Mouse (Mus musculus) embryo, embryonic 11.5 days (tissue): ENCODE data around the gene Csk.

Experiments
- DNase-seq: peaks from one replicate; pipeline ENCODE4 v3.0.0-alpha.2; 2012; ENCODE audit warnings: low read depth, low spot score

Gene Csk

GRCm38 (mm10) chr9:57604875-57605274, 48.6 kb downstream of the Csk start:
- no peak for DNase-seq

DNA sequence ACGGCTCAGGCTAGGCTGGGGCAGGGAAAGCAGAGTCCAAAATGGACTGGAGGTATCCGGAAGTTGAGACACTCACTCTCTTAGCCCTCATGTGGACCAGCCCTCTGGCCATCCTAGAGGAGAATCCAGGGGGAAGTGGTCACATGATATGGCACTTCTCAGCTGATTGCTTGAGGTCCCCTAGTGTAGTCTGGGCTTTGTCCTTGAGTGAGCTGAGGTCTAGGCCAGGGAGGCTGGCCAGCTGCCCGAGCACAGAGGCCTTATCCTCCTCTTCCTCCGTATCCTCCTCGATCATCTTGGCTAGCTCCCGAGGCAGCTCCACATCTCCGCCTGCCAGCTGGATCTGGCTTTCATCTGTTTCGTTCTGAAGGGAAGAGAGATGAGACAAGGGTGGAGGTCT, 51.3 kb downstream of the Csk start:
- DNase-seq, result no peak

GRCm38 (mm10) chr9:57601353-57601706, 52.1 kb downstream of the Csk start:
- DNase-seq, result no peak

GRCm38 (mm10) chr9:57600620-57601352, 52.6 kb downstream of the Csk start:
- no peak for DNase-seq

GRCm38 (mm10) chr9:57598851-57599563, 54.4 kb downstream of the Csk start:
- no peak for DNase-seq

- DNase-seq, result no peak
Measured at GRCm38 (mm10) chr9:57597929-57598382, 55.5 kb downstream of the Csk start.

DNA sequence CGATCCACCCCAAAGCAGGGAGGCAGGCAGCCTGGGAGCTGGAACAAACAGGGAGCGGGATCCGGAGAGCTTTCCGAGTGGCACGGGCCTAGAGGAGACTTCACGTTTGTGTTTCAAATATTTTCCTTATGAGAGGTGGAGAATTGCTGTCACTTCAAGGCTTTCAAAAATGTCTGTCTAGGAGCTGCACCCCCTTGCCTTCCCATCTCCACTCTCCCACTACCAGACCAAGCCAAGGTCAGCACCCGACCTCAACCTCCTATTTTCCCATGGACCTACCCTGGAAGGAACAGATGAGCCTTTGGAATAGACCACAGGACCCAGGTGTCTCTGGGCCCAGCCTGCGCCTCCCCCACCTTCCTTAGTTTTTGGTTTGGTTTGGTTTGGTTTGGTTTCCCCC, 56.2 kb downstream of the Csk start:
- no peak for DNase-seq

DNA sequence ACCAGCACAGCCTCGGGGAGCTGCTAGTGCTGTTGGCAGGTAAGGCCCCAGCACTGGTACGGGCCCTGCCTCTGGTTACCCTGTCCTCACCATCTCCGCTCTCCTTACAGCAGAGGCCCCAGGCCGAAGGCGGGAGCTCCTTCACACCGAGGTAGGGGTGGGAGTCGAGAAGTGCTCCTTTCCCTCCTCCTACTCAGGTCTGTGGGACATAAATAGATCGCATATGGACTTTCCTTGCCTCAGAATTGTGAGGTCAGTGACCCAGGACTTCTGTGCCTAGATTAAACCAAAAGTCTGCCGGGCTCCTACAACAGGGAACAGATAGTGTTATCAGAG, 59.3 kb downstream of the Csk start:
- no peak for DNase-seq

- DNase-seq, result no peak
Measured at GRCm38 (mm10) chr9:57593454-57594173, 59.8 kb downstream of the Csk start.

DNA sequence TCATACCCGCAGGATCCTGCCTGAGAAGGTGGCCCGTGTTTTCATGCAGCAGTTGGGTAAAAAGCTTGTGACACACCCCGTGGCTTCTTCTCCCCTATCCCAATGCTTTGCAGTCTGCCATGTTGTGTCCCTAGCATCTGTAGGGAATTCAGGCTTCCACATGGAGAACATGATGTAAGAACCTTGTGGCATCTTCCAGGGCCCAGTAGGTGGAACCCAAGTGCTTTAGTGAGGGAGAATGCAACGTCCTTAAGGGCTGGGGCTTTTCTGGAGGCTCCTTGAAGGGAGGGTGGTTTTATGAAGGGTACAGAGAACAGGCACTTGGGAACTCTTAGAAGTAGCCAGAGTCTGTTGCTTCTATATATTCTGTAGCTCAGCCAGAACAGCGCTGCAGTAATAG, 62.7 kb downstream of the Csk start:
- no peak for DNase-seq

DNA sequence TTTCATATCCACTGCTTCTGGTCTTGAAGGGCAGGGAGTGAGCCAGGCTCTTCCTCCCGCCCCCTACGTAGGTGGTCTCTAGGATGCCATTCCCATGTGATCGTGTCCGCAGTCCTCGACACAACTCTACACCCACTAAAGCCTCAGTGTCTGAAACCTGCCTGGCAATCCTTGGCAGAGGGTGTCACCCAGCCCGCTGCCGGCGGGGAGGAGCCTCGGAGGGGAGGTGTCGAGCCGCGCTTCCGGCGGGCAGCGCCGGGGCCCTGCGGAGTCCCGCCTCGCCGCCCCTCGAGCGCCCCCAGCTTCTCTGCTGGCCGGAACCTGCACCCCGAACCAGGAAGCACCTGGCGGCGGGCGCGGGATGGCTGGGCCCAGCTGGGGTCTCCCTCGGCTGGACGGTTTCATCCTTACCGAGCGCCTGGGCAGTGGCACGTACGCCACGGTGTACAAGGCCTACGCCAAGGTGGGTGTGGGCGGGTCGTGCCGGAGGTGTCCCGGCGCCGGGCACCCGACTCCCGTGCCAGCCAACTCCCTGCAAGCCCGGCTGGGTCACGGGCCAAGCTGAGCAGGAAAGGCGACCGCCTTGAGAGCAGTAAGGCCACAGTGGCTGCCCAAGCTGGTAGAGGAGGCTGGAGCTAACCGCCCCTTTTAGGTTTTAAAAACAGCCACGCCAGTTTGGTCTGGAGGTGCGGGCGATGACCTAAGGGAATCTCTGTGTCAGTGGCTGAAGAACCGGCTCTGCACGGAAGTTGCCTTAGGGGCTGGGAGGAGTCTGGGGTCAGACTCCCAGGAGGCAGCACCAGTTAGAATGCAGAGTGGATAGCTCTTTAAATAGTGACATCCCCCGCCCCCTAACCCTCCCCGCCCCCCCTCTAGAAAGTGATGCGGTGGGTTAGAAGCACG, 64.0 kb downstream of the Csk start, which contains the start of gene Ulk3:
Gene Ulk3, plus strand, starts transcription at position 229 of the 903 bp plus-strand sequence.
- no peak for DNase-seq

DNA sequence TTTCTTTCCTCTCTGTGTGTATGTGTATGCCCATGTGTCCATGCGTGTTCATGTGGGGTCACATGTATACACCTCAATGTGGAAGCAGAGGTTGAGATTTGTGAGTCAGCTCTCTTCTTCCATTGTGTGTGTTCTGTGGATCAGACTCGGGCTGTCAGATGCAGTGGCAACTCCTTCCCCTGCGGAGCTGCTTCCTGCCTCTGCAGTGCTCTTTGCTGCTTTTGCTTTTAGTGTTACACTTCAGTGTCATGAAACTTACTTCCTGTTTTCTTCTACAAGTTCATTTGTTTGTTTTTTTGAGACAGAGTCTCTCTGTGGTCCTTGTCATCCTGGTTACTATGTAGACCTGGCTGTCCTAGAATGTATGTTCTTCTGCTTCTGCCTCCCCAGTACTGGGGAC, 68.4 kb downstream of the Csk start:
- DNase-seq, result no peak

DNA sequence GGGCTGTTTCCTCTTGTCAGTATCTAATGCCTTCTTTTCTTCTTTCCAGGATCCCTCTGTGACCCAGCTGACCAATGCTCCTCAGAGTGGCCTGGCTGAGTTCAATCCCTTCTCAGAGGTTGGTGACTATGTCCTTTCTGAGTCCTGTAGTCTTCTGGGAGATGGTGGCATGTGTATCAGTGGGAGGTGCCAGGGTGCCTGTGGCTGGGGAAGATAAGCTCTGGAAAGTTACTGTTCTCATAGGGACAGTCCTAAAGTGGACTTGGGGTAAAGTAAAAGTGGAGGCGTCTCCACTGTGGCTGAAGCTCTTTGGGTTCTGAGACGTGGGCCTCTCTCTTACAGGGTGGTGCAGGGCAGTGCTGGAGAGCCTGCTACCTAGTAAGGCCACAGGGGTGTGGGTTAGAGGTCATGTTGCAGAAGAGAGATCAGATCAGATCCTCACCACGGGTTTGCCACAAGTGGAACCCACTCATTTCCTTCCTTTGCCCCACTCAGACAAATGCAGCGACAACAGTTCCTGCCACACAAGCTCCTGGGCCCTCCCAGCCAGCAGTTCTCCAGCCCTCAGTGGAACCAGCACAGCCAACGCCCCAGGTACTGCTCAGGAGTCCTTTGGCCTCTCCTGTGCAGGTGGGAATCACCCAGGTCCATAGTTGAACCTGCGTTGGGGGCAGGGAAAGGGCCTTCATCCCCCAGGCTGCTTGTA, 76.1 kb downstream of the Csk start:
- DNase-seq, result no peak
